Mouse (Mus musculus): Measurements from ENCODE around the gene Cfap77.

- TF ChIP-seq POLR2A (IDR thresholded peaks at IDR 0.05; ENCODE audit: borderline replicate concordance, low read depth, low read length) (no peak), CTCF (IDR thresholded peaks at IDR 0.05; ENCODE audit: low read depth, low read length) (no peak)
Observed at GRCm38 (mm10) chr2:28919001-28919400, 135.9 kb downstream of the Cfap77 start.
